Mouse (Mus musculus): ENCODE data around the gene Klhl3. TPM values are rescaled to one million over a fixed set of nuclear protein-coding genes. Genes with fewer than 3 reads are reported as not detected.
A peak's percentile ranks its signal among the peaks of the same experiment; 100 is the strongest.

Gene Klhl3
- 3.2 and 3.4 TPM in 2 replicates for polyA plus RNA-seq (2014; fragmentation: Nextera tagmentation; extraction: Ambion mirVana)

GRCm38 (mm10) chr13:58113061-58113900 is at the start of gene Klhl3:
Gene Klhl3, minus strand, starts transcription at chr13:58113592.
- ATAC-seq (ENCODE audit: low read depth) (peak; percentile 90), DNase-seq (ENCODE audit: low spot score) (peak; percentile 87)
- Histone ChIP-seq H3K4me1 (ENCODE audit: control insufficient read depth, insufficient read depth, low read length) (peaks cover 4% of the 10 kb centered on the region), H3K36me3 (ENCODE audit: control insufficient read depth, insufficient read depth, low read length) (no peaks in the 10 kb centered on the region), H3K27me3 (replicated peaks; ENCODE audit: control insufficient read depth, insufficient read depth, low read length) (no peaks in the 10 kb centered on the region), H3K9me3 (ENCODE audit: control insufficient read depth, low read length) (no peaks in the 10 kb centered on the region), H3K27ac (replicated peaks; ENCODE audit: low read depth, low read length) (peak within 1 kb of the TSS; percentile 75), H3K9ac (ENCODE audit: low read depth, low read length) (peak within 1 kb of the TSS; percentile 60), H3K4me2 (ENCODE audit: low read depth, low read length) (peak within 1 kb of the TSS; percentile 72), H3K4me3 (ENCODE audit: low read depth, low read length) (peak within 1 kb of the TSS; percentile 51)
- under 1% methylated on average over 29 of the region's 35 CpGs for WGBS

GRCm38 (mm10) chr13:58160761-58161160 is 47.4 kb upstream of the Klhl3 start:
- 95% methylated on average over 15 of the region's 15 CpGs for WGBS
- Histone ChIP-seq H3K27me3 (replicated peaks; ENCODE audit: control insufficient read depth, insufficient read depth, low read length) (no peaks in the 10 kb centered on the region), H3K4me2 (ENCODE audit: low read depth, low read length) (no peak overlapping the region), H3K9me3 (ENCODE audit: control insufficient read depth, low read length) (no peaks in the 10 kb centered on the region), H3K9ac (ENCODE audit: low read depth, low read length) (no peak overlapping the region), H3K4me1 (ENCODE audit: control insufficient read depth, insufficient read depth, low read length) (no peaks in the 10 kb centered on the region), H3K4me3 (ENCODE audit: low read depth, low read length) (no peak overlapping the region), H3K36me3 (ENCODE audit: control insufficient read depth, insufficient read depth, low read length) (peaks cover 39% of the 10 kb centered on the region), H3K27ac (replicated peaks; ENCODE audit: low read depth, low read length) (no peak overlapping the region)
- no peak for DNase-seq (ENCODE audit: low spot score)
- no peak for ATAC-seq (ENCODE audit: low read depth)

- H3K9ac ChIP-seq (ENCODE audit: low read depth, low read length): peak overlapping the region; percentile 70
- DNase-seq (ENCODE audit: low spot score): peak; percentile 90
- WGBS: 10% methylated on average over 16 of the region's 16 CpGs
Observed at GRCm38 (mm10) chr13:58158099-58158912, 44.9 kb upstream of the Klhl3 start.

GRCm38 (mm10) chr13:58157447-58158098 is 44.2 kb upstream of the Klhl3 start, which contains the start of gene Idnk:
Gene Idnk, plus strand, starts transcription at chr13:58157649.
- H3K4me3 ChIP-seq (ENCODE audit: low read depth, low read length): peak within 1 kb of the TSS; percentile 69
- H3K27ac ChIP-seq (replicated peaks; ENCODE audit: low read depth, low read length): peak within 1 kb of the TSS; percentile 71
- peaks cover 25% of the 10 kb centered on the region for H3K36me3 ChIP-seq (ENCODE audit: control insufficient read depth, insufficient read depth, low read length)
- no peaks in the 10 kb centered on the region for H3K4me1 ChIP-seq (ENCODE audit: control insufficient read depth, insufficient read depth, low read length)
- DNase-seq (ENCODE audit: low spot score): peak; percentile 89
- peak within 1 kb of the TSS; percentile 70 for H3K9ac ChIP-seq (ENCODE audit: low read depth, low read length)
- no peaks in the 10 kb centered on the region for H3K27me3 ChIP-seq (replicated peaks; ENCODE audit: control insufficient read depth, insufficient read depth, low read length)
- H3K9me3 ChIP-seq (ENCODE audit: control insufficient read depth, low read length): 0 out of 2 replicates have a peak, but pooled peaks cover 3% of the 10 kb centered on the region
- WGBS: under 1% methylated on average over 23 of the region's 30 CpGs
- peak within 1 kb of the TSS; percentile 97 for H3K4me2 ChIP-seq (ENCODE audit: low read depth, low read length)
- peak; percentile 90 for ATAC-seq (ENCODE audit: low read depth)

More at GRCm38 (mm10) chr13:58158099-58158912, 44.9 kb upstream of the Klhl3 start:
- Histone ChIP-seq H3K36me3 (ENCODE audit: control insufficient read depth, insufficient read depth, low read length) (peaks cover 31% of the 10 kb centered on the region), H3K27me3 (replicated peaks; ENCODE audit: control insufficient read depth, insufficient read depth, low read length) (no peaks in the 10 kb centered on the region), H3K4me1 (ENCODE audit: control insufficient read depth, insufficient read depth, low read length) (no peaks in the 10 kb centered on the region), H3K27ac (replicated peaks; ENCODE audit: low read depth, low read length) (peak overlapping the region; percentile 71), H3K4me3 (ENCODE audit: low read depth, low read length) (peak overlapping the region; percentile 69), H3K4me2 (ENCODE audit: low read depth, low read length) (peak overlapping the region; percentile 97), H3K9me3 (ENCODE audit: control insufficient read depth, low read length) (0 out of 2 replicates have a peak, but pooled peaks cover 3% of the 10 kb centered on the region)
- peak; percentile 64 for ATAC-seq (ENCODE audit: low read depth)

GRCm38 (mm10) chr13:58157036-58157435 is 43.6 kb upstream of the Klhl3 start:
- Histone ChIP-seq H3K4me1 (ENCODE audit: control insufficient read depth, insufficient read depth, low read length) (no peaks in the 10 kb centered on the region), H3K9me3 (ENCODE audit: control insufficient read depth, low read length) (0 out of 2 replicates have a peak, but pooled peaks cover 3% of the 10 kb centered on the region), H3K9ac (ENCODE audit: low read depth, low read length) (peak overlapping the region; percentile 70), H3K4me2 (ENCODE audit: low read depth, low read length) (peak overlapping the region; percentile 97), H3K27ac (replicated peaks; ENCODE audit: low read depth, low read length) (no peak overlapping the region), H3K36me3 (ENCODE audit: control insufficient read depth, insufficient read depth, low read length) (peaks cover 23% of the 10 kb centered on the region), H3K4me3 (ENCODE audit: low read depth, low read length) (peak overlapping the region; percentile 69), H3K27me3 (replicated peaks; ENCODE audit: control insufficient read depth, insufficient read depth, low read length) (no peaks in the 10 kb centered on the region)
- DNase-seq (ENCODE audit: low spot score) (no peak), ATAC-seq (ENCODE audit: low read depth) (no peak)
- 26% methylated on average over 8 of the region's 8 CpGs for WGBS

- Histone ChIP-seq H3K4me1 (ENCODE audit: control insufficient read depth, insufficient read depth, low read length) (no peaks in the 10 kb centered on the region), H3K36me3 (ENCODE audit: control insufficient read depth, insufficient read depth, low read length) (peaks cover 16% of the 10 kb centered on the region), H3K9ac (ENCODE audit: low read depth, low read length) (no peak overlapping the region), H3K9me3 (ENCODE audit: control insufficient read depth, low read length) (0 out of 2 replicates have a peak, but pooled peaks cover 3% of the 10 kb centered on the region), H3K4me3 (ENCODE audit: low read depth, low read length) (no peak overlapping the region), H3K4me2 (ENCODE audit: low read depth, low read length) (no peak overlapping the region), H3K27me3 (replicated peaks; ENCODE audit: control insufficient read depth, insufficient read depth, low read length) (no peaks in the 10 kb centered on the region), H3K27ac (replicated peaks; ENCODE audit: low read depth, low read length) (no peak overlapping the region)
- DNase-seq (ENCODE audit: low spot score) (no peak), ATAC-seq (ENCODE audit: low read depth) (no peak)
- WGBS: 86% methylated on average over 2 of the region's 2 CpGs
Observed at GRCm38 (mm10) chr13:58156031-58156430, 42.6 kb upstream of the Klhl3 start.

- Histone ChIP-seq H3K27me3 (replicated peaks; ENCODE audit: control insufficient read depth, insufficient read depth, low read length) (no peaks in the 10 kb centered on the region), H3K4me3 (ENCODE audit: low read depth, low read length) (no peak overlapping the region), H3K36me3 (ENCODE audit: control insufficient read depth, insufficient read depth, low read length) (no peaks in the 10 kb centered on the region), H3K4me1 (ENCODE audit: control insufficient read depth, insufficient read depth, low read length) (no peaks in the 10 kb centered on the region), H3K9me3 (ENCODE audit: control insufficient read depth, low read length) (0 out of 2 replicates have a peak, but pooled peaks cover 6% of the 10 kb centered on the region), H3K9ac (ENCODE audit: low read depth, low read length) (no peak overlapping the region), H3K27ac (replicated peaks; ENCODE audit: low read depth, low read length) (no peak overlapping the region), H3K4me2 (ENCODE audit: low read depth, low read length) (no peak overlapping the region)
- ATAC-seq (ENCODE audit: low read depth) (no peak), DNase-seq (ENCODE audit: low spot score) (no peak)
- WGBS: 75% methylated on average over 11 of the region's 11 CpGs
Observed at GRCm38 (mm10) chr13:58150442-58150841, 37.0 kb upstream of the Klhl3 start.

GRCm38 (mm10) chr13:58149629-58150028 is 36.2 kb upstream of the Klhl3 start:
- Histone ChIP-seq H3K27me3 (replicated peaks; ENCODE audit: control insufficient read depth, insufficient read depth, low read length) (no peaks in the 10 kb centered on the region), H3K36me3 (ENCODE audit: control insufficient read depth, insufficient read depth, low read length) (no peaks in the 10 kb centered on the region), H3K4me1 (ENCODE audit: control insufficient read depth, insufficient read depth, low read length) (no peaks in the 10 kb centered on the region), H3K9me3 (ENCODE audit: control insufficient read depth, low read length) (0 out of 2 replicates have a peak, but pooled peaks cover 3% of the 10 kb centered on the region), H3K9ac (ENCODE audit: low read depth, low read length) (no peak overlapping the region), H3K27ac (replicated peaks; ENCODE audit: low read depth, low read length) (no peak overlapping the region), H3K4me2 (ENCODE audit: low read depth, low read length) (no peak overlapping the region), H3K4me3 (ENCODE audit: low read depth, low read length) (no peak overlapping the region)
- ATAC-seq (ENCODE audit: low read depth) (no peak), DNase-seq (ENCODE audit: low spot score) (no peak)
- 74% methylated on average over 3 of the region's 3 CpGs for WGBS
